Mouse (Mus musculus): Measurements from ENCODE around the gene Grb14. TPM values are rescaled to one million over a fixed set of nuclear protein-coding genes. Genes with fewer than 3 reads are reported as not detected.
A peak's percentile ranks its signal among the peaks of the same experiment; 100 is the strongest.

Grb14 gene
- polyA plus RNA-seq, 1 experiment from 2014 or later, result 17.7 TPM

GRCm38 (mm10) chr2:64995048-64995447 is 29.7 kb downstream of the Grb14 start:
- no peak for ATAC-seq
- no peaks in the 10 kb centered on the region for H3K4me1 ChIP-seq (ENCODE audit: control insufficient read depth, insufficient read depth, low read length)
- WGBS, result 83% methylated on average over 2 of the region's 2 CpGs

GRCm38 (mm10) chr2:64989426-64990187 is 35.2 kb downstream of the Grb14 start:
- H3K4me2 ChIP-seq (ENCODE audit: low read length), result no peak overlapping the region
- H3K36me3 ChIP-seq (ENCODE audit: control insufficient read depth, insufficient read depth, low read length), result no peaks in the 10 kb centered on the region
- ATAC-seq (no peak), DNase-seq (ENCODE audit: low spot score) (no peak)
- no peak overlapping the region for H3K4me3 ChIP-seq (ENCODE audit: low read depth, low read length)
- H3K27ac ChIP-seq (ENCODE audit: low read depth, low read length), result no peak overlapping the region
- H3K9ac ChIP-seq (ENCODE audit: low read length), result no peak overlapping the region
- H3K9me3 ChIP-seq (replicated peaks; ENCODE audit: control insufficient read depth, low read length), result no peaks in the 10 kb centered on the region
- no peaks in the 10 kb centered on the region for H3K4me1 ChIP-seq (ENCODE audit: control insufficient read depth, insufficient read depth, low read length)
- 96% methylated on average over 2 of the region's 2 CpGs for WGBS
- H3K27me3 ChIP-seq (replicated peaks; ENCODE audit: control insufficient read depth, insufficient read depth, low read length), result no peaks in the 10 kb centered on the region

More at GRCm38 (mm10) chr2:64995048-64995447, 29.7 kb downstream of the Grb14 start:
- Histone ChIP-seq H3K9ac (ENCODE audit: low read length) (no peak overlapping the region), H3K27me3 (replicated peaks; ENCODE audit: control insufficient read depth, insufficient read depth, low read length) (no peaks in the 10 kb centered on the region), H3K9me3 (replicated peaks; ENCODE audit: control insufficient read depth, low read length) (no peaks in the 10 kb centered on the region), H3K36me3 (ENCODE audit: control insufficient read depth, insufficient read depth, low read length) (no peaks in the 10 kb centered on the region), H3K4me2 (ENCODE audit: low read length) (no peak overlapping the region), H3K4me3 (ENCODE audit: low read depth, low read length) (no peak overlapping the region), H3K27ac (ENCODE audit: low read depth, low read length) (no peak overlapping the region)
- DNase-seq (ENCODE audit: low spot score), result no peak

- WGBS, result 84% methylated on average over 3 of the region's 3 CpGs
- no peaks in the 10 kb centered on the region for H3K9me3 ChIP-seq (replicated peaks; ENCODE audit: control insufficient read depth, low read length)
- no peak overlapping the region for H3K27ac ChIP-seq (ENCODE audit: low read depth, low read length)
- H3K4me3 ChIP-seq (ENCODE audit: low read depth, low read length), result no peak overlapping the region
- H3K36me3 ChIP-seq (ENCODE audit: control insufficient read depth, insufficient read depth, low read length), result no peaks in the 10 kb centered on the region
- no peak overlapping the region for H3K9ac ChIP-seq (ENCODE audit: low read length)
- DNase-seq (ENCODE audit: low spot score) (no peak), ATAC-seq (no peak)
- no peaks in the 10 kb centered on the region for H3K27me3 ChIP-seq (replicated peaks; ENCODE audit: control insufficient read depth, insufficient read depth, low read length)
- H3K4me1 ChIP-seq (ENCODE audit: control insufficient read depth, insufficient read depth, low read length), result no peaks in the 10 kb centered on the region
- no peak overlapping the region for H3K4me2 ChIP-seq (ENCODE audit: low read length)
Measured at GRCm38 (mm10) chr2:64987782-64988181, 37.0 kb downstream of the Grb14 start.

GRCm38 (mm10) chr2:64975546-64975945 is 49.2 kb downstream of the Grb14 start:
- H3K9ac ChIP-seq (ENCODE audit: low read length), result no peak overlapping the region
- DNase-seq (ENCODE audit: low spot score) (no peak), ATAC-seq (no peak)
- H3K4me1 ChIP-seq (ENCODE audit: control insufficient read depth, insufficient read depth, low read length), result no peaks in the 10 kb centered on the region; the same call in 1 of the 2 replicates
- no peaks in the 10 kb centered on the region for H3K36me3 ChIP-seq (ENCODE audit: control insufficient read depth, insufficient read depth, low read length)
- no peak overlapping the region for H3K4me2 ChIP-seq (ENCODE audit: low read length)
- 32% methylated on average over 5 of the region's 5 CpGs for WGBS
- no peaks in the 10 kb centered on the region for H3K9me3 ChIP-seq (replicated peaks; ENCODE audit: control insufficient read depth, low read length)
- H3K27me3 ChIP-seq (replicated peaks; ENCODE audit: control insufficient read depth, insufficient read depth, low read length), result no peaks in the 10 kb centered on the region
- no peak overlapping the region for H3K4me3 ChIP-seq (ENCODE audit: low read depth, low read length)
- no peak overlapping the region for H3K27ac ChIP-seq (ENCODE audit: low read depth, low read length)

GRCm38 (mm10) chr2:64974549-64974948 is 50.2 kb downstream of the Grb14 start:
- no peak for ATAC-seq
- Histone ChIP-seq H3K27ac (ENCODE audit: low read depth, low read length) (no peak overlapping the region), H3K9me3 (replicated peaks; ENCODE audit: control insufficient read depth, low read length) (no peaks in the 10 kb centered on the region), H3K27me3 (replicated peaks; ENCODE audit: control insufficient read depth, insufficient read depth, low read length) (no peaks in the 10 kb centered on the region), H3K36me3 (ENCODE audit: control insufficient read depth, insufficient read depth, low read length) (no peaks in the 10 kb centered on the region), H3K4me1 (ENCODE audit: control insufficient read depth, insufficient read depth, low read length) (no peaks in the 10 kb centered on the region; the same call in 1 of the 2 replicates), H3K4me2 (ENCODE audit: low read length) (no peak overlapping the region), H3K4me3 (ENCODE audit: low read depth, low read length) (no peak overlapping the region), H3K9ac (ENCODE audit: low read length) (no peak overlapping the region)
- no peak for DNase-seq (ENCODE audit: low spot score)
- 93% methylated on average over 2 of the region's 2 CpGs for WGBS

- DNase-seq (ENCODE audit: low spot score), result no peak
- no peak overlapping the region for H3K9ac ChIP-seq (ENCODE audit: low read length)
- no peaks in the 10 kb centered on the region for H3K9me3 ChIP-seq (replicated peaks; ENCODE audit: control insufficient read depth, low read length)
- H3K27me3 ChIP-seq (replicated peaks; ENCODE audit: control insufficient read depth, insufficient read depth, low read length), result no peaks in the 10 kb centered on the region
- ATAC-seq, result no peak
- no peak overlapping the region for H3K27ac ChIP-seq (ENCODE audit: low read depth, low read length)
- 90% methylated on average over 10 of the region's 10 CpGs for WGBS
- H3K4me3 ChIP-seq (ENCODE audit: low read depth, low read length), result no peak overlapping the region
- no peaks in the 10 kb centered on the region; the same call in 1 of the 2 replicates for H3K4me1 ChIP-seq (ENCODE audit: control insufficient read depth, insufficient read depth, low read length)
- H3K4me2 ChIP-seq (ENCODE audit: low read length), result no peak overlapping the region
- no peaks in the 10 kb centered on the region for H3K36me3 ChIP-seq (ENCODE audit: control insufficient read depth, insufficient read depth, low read length)
Measured at GRCm38 (mm10) chr2:64973819-64974441, 50.9 kb downstream of the Grb14 start.

GRCm38 (mm10) chr2:64973125-64973524 is 51.7 kb downstream of the Grb14 start:
- DNase-seq (ENCODE audit: low spot score) (no peak), ATAC-seq (no peak)
- no peak overlapping the region for H3K4me2 ChIP-seq (ENCODE audit: low read length)
- no peak overlapping the region for H3K9ac ChIP-seq (ENCODE audit: low read length)
- 60% methylated on average over 1 of the region's 1 CpGs for WGBS
- no peaks in the 10 kb centered on the region for H3K9me3 ChIP-seq (replicated peaks; ENCODE audit: control insufficient read depth, low read length)
- no peaks in the 10 kb centered on the region for H3K36me3 ChIP-seq (ENCODE audit: control insufficient read depth, insufficient read depth, low read length)
- H3K27ac ChIP-seq (ENCODE audit: low read depth, low read length), result no peak overlapping the region
- H3K4me3 ChIP-seq (ENCODE audit: low read depth, low read length), result no peak overlapping the region
- no peaks in the 10 kb centered on the region; the same call in 1 of the 2 replicates for H3K4me1 ChIP-seq (ENCODE audit: control insufficient read depth, insufficient read depth, low read length)
- H3K27me3 ChIP-seq (replicated peaks; ENCODE audit: control insufficient read depth, insufficient read depth, low read length), result no peaks in the 10 kb centered on the region

- Histone ChIP-seq H3K9me3 (replicated peaks; ENCODE audit: control insufficient read depth, low read length) (no peaks in the 10 kb centered on the region), H3K9ac (ENCODE audit: low read length) (no peak overlapping the region), H3K4me1 (ENCODE audit: control insufficient read depth, insufficient read depth, low read length) (peaks cover 3% of the 10 kb centered on the region), H3K27me3 (replicated peaks; ENCODE audit: control insufficient read depth, insufficient read depth, low read length) (no peaks in the 10 kb centered on the region), H3K36me3 (ENCODE audit: control insufficient read depth, insufficient read depth, low read length) (no peaks in the 10 kb centered on the region), H3K27ac (ENCODE audit: low read depth, low read length) (no peak overlapping the region), H3K4me3 (ENCODE audit: low read depth, low read length) (no peak overlapping the region), H3K4me2 (ENCODE audit: low read length) (no peak overlapping the region)
- WGBS, result 68% methylated on average over 5 of the region's 5 CpGs
- DNase-seq (ENCODE audit: low spot score), result no peak
- no peak for ATAC-seq
Measured at GRCm38 (mm10) chr2:64971828-64972227, 53.0 kb downstream of the Grb14 start.

- Histone ChIP-seq H3K4me3 (ENCODE audit: low read depth, low read length) (no peak overlapping the region), H3K9me3 (replicated peaks; ENCODE audit: control insufficient read depth, low read length) (no peaks in the 10 kb centered on the region), H3K9ac (ENCODE audit: low read length) (no peak overlapping the region; the same call in 1 of the 2 replicates), H3K4me1 (ENCODE audit: control insufficient read depth, insufficient read depth, low read length) (peaks cover 3% of the 10 kb centered on the region), H3K4me2 (ENCODE audit: low read length) (no peak overlapping the region), H3K36me3 (ENCODE audit: control insufficient read depth, insufficient read depth, low read length) (no peaks in the 10 kb centered on the region), H3K27ac (ENCODE audit: low read depth, low read length) (no peak overlapping the region), H3K27me3 (replicated peaks; ENCODE audit: control insufficient read depth, insufficient read depth, low read length) (no peaks in the 10 kb centered on the region)
- 69% methylated on average over 8 of the region's 8 CpGs for WGBS
- DNase-seq (ENCODE audit: low spot score) (peak; percentile 18), ATAC-seq (no peak)
Measured at GRCm38 (mm10) chr2:64970992-64971391, 53.8 kb downstream of the Grb14 start.
